Mouse (Mus musculus) kidney, adult 10 weeks (tissue): ENCODE results near the gene 8030474K03Rik. TPM values are rescaled to one million over a fixed set of nuclear protein-coding genes. Genes with fewer than 3 reads are reported as not detected.

ENCODE experiments used
- polyA plus RNA-seq: library from polyadenylated mRNA; stranded (reverse); fragments of 350-450 nt; fragmentation: Illumina TruSeq; extraction: RNeasy Lipid Tissue Mini Kit (QIAGEN cat#74804); gene quantifications from one replicate; pipeline ENCODE4 v1.2.3, GENCODE M21; 2014; ENCODE audit warnings: low read depth, low replicate concordance

Gene 8030474K03Rik
- not detected for polyA plus RNA-seq

GRCm38 (mm10) chrX:101794342-101794741 is at the start of gene 8030474K03Rik, which contains the start of gene Gm4779:
Gene 8030474K03Rik, plus strand, starts transcription at chrX:101794656.
Gene Gm4779, minus strand, starts transcription at chrX:101794423.

Other genes with a start within 250 kb of the 8030474K03Rik start
- 185 TPM for gene Ogt, start 154.6 kb upstream of the 8030474K03Rik start, polyA plus RNA-seq
- gene Cxcr3, start 60.4 kb upstream of the 8030474K03Rik start, polyA plus RNA-seq: not detected
- gene Gm4779, start 233 bp upstream of the 8030474K03Rik start, polyA plus RNA-seq: not detected
- 8.3 TPM for gene Nhsl2, start 54.7 kb downstream of the 8030474K03Rik start, polyA plus RNA-seq